Comparison of ENCODE assay signal across 8 mouse cellular contexts in genomic region chr17:51534270-51534669, GRCm38 (mm10).
A peak's percentile ranks its signal among the peaks of the same experiment; 100 is the strongest.
DNase-seq lines count a peak whose midpoint lies in the region; ATAC-seq lines count a peak whose summit lies in the region.

No protein-coding gene starts in this region.

- H3K36me3 ChIP-seq in heart, embryonic 15.5 days, result no peaks in the 10 kb centered on the region
- no peaks in the 10 kb centered on the region for H3K36me3 ChIP-seq in midbrain, embryonic 14.5 days (ENCODE audit: control insufficient read depth, insufficient read depth, low read length)

- no peak overlapping the region for H3K9ac ChIP-seq in heart, embryonic 15.5 days
- peak overlapping the region; percentile 39; the same call in 1 of the 2 replicates for H3K9ac ChIP-seq in midbrain, embryonic 14.5 days (replicated peaks; ENCODE audit: low read length)

- H3K4me1 ChIP-seq in heart, embryonic 15.5 days (replicated peaks), result 0 out of 2 replicates have a peak, but pooled peaks cover 3% of the 10 kb centered on the region
- peaks cover 8% of the 10 kb centered on the region; the same call in 1 of the 2 replicates for H3K4me1 ChIP-seq in midbrain, embryonic 14.5 days (ENCODE audit: control insufficient read depth, insufficient read depth, low read length)

- no peak overlapping the region for H3K27ac ChIP-seq in heart, embryonic 15.5 days
- H3K27ac ChIP-seq in midbrain, embryonic 14.5 days (replicated peaks; ENCODE audit: low read depth, low read length), result no peak overlapping the region

- no peaks in the 10 kb centered on the region for H3K27me3 ChIP-seq in heart, embryonic 15.5 days
- no peaks in the 10 kb centered on the region for H3K27me3 ChIP-seq in midbrain, embryonic 14.5 days (ENCODE audit: control insufficient read depth, insufficient read depth, low read length)

- WGBS in heart, embryonic 15.5 days, result 39% methylated on average over 14 of the region's 14 CpGs
- WGBS in midbrain, embryonic 14.5 days, result 25% methylated on average over 14 of the region's 14 CpGs

- H3K4me2 ChIP-seq in heart, embryonic 15.5 days, result peak overlapping the region; percentile 40
- H3K4me2 ChIP-seq in midbrain, embryonic 14.5 days (ENCODE audit: low read length), result peak overlapping the region; percentile 53

- ATAC-seq in heart, embryonic 15.5 days (replicated peaks; ENCODE audit: insufficient number of reproducible peaks, insufficient read depth, low FRiP score, low read depth), result no peak
- ATAC-seq in midbrain, embryonic 14.5 days (ENCODE audit: low FRiP score, low TSS enrichment), result peak; percentile 55; the same call in 1 of the 2 replicates

- no peak for DNase-seq in heart, adult 18-20 months
- peak; percentile 31 for DNase-seq in embryo, embryonic 10.5 days (ENCODE audit: low spot score)
- peak; percentile 6 to 17 for DNase-seq in gastrocnemius, adult 8-10 months (ENCODE audit: low spot score in 2 of 2)
- peak; percentile 43 for DNase-seq in midbrain, embryonic 14.5 days
- no peak for DNase-seq in ovary, postnatal 10 days (ENCODE audit: low spot score)
- DNase-seq in lung, postnatal 14 days, result no peak
- DNase-seq in thymus, postnatal 10 days (ENCODE audit: low spot score in 2 of 2), result no peak

- no peak overlapping the region for H3K4me3 ChIP-seq in heart, embryonic 15.5 days
- H3K4me3 ChIP-seq in midbrain, embryonic 14.5 days (replicated peaks; ENCODE audit: low read depth, low read length), result peak overlapping the region; percentile 13; the same call in 1 of the 2 replicates

- no peaks in the 10 kb centered on the region for H3K9me3 ChIP-seq in heart, embryonic 15.5 days (replicated peaks)
- no peaks in the 10 kb centered on the region for H3K9me3 ChIP-seq in midbrain, embryonic 14.5 days (ENCODE audit: control insufficient read depth, low read length)

Comparison
In these comparisons a context has a peak if more than half of its experiments do, and no peak if none do; other contexts are left out.
1. DNase-seq: peak in embryo, embryonic 10.5 days (single experiment), gastrocnemius, adult 8-10 months (2 of 2) and midbrain, embryonic 14.5 days (single experiment); none in heart, adult 18-20 months (0 of 2), ovary, postnatal 10 days (single experiment), lung, postnatal 14 days (single experiment) and thymus, postnatal 10 days (0 of 2).